Mouse (Mus musculus) G1E (cell line): ENCODE results near the gene Itga9. TPM values are rescaled to one million over a fixed set of nuclear protein-coding genes. Genes with fewer than 3 reads are reported as not detected.

Experiments
- ATAC-seq: 2 replicates; pipeline ENCODE4 v1.8.0; 2016; ENCODE audit warnings: mild to moderate bottlenecking; ENCODE audit not compliant: insufficient number of reproducible peaks, poor library complexity, low FRiP score, severe bottlenecking; ENCODE audit errors: extremely low read depth
- DNase-seq: peaks from one replicate; pipeline ENCODE4 v3.0.0; 2012; ENCODE audit warnings: low spot score
- H3K27me3 ChIP-seq: 2 replicates; pipeline ENCODE4 v1.6.1; 2012; ENCODE audit warnings: mild to moderate bottlenecking, low read length, inconsistent platforms; ENCODE audit not compliant: insufficient read depth
- H3K36me3 ChIP-seq: replicated peaks from 2 replicates; pipeline ENCODE3; 2012; ENCODE audit warnings: mild to moderate bottlenecking, inconsistent platforms
- H3K4me1 ChIP-seq: 2 replicates; pipeline ENCODE4 v1.6.1; 2012; ENCODE audit warnings: low read depth, low read length, inconsistent platforms, mixed read lengths; ENCODE audit not compliant: insufficient read depth
- H3K4me3 ChIP-seq: 2 replicates; pipeline ENCODE4 v1.5.1; 2012; ENCODE audit warnings: low read depth, mild to moderate bottlenecking, inconsistent platforms, low read length, moderate library complexity, mixed read lengths
- H3K9me3 ChIP-seq: replicated peaks from 2 replicates; pipeline ENCODE4 v1.6.1; 2012; ENCODE audit warnings: inconsistent platforms
- CTCF ChIP-seq: IDR thresholded peaks from 2 replicates; pipeline ENCODE4 v1.5.1; 2012; ENCODE audit warnings: low read depth, low read length, inconsistent platforms, mixed read lengths
- GATA1 ChIP-seq: IDR thresholded peaks from 2 replicates; pipeline ENCODE4 v1.6.1; 2012; ENCODE audit warnings: borderline replicate concordance, low read length, inconsistent platforms, mixed read lengths
- GATA2 ChIP-seq: IDR thresholded peaks from 2 replicates; pipeline ENCODE4 v1.6.1; 2012; ENCODE audit warnings: low read depth, low read length, inconsistent platforms, borderline replicate concordance
- POLR2AphosphoS5 ChIP-seq: IDR thresholded peaks from 2 replicates; pipeline ENCODE4 v1.6.1; 2012; ENCODE audit warnings: low read depth, low read length, inconsistent platforms; ENCODE audit not compliant: insufficient replicate concordance
- TAL1 ChIP-seq: conservative IDR thresholded peaks from 2 replicates; pipeline ENCODE4 v1.6.1; 2012; ENCODE audit warnings: low read depth, low read length, inconsistent platforms, mixed read lengths
- polyA plus RNA-seq: library from polyadenylated mRNA; stranded (reverse); fragments of >175 nt; gene quantifications from 2 replicates; pipeline ENCODE4 v1.2.3, GENCODE M21; 2012
- total RNA-seq, 2 experiments: library from RNA; stranded (forward) in 1 of 2; stranded (reverse) in 1 of 2; fragments of 200-1000 nt in 1 of 2; fragments of >200 nt in 1 of 2; fragmentation: Nextera tagmentation in 1 of 2; gene quantifications; 2 replicates each; pipeline ENCODE4 v1.2.3; 2014 to 2017

Gene Itga9
- total and polyA plus RNA-seq, 3 experiments, result 0.11 TPM; not detected in 2

GRCm38 (mm10) chr9:118940591-118941207 lies 334.2 kb downstream of the Itga9 start:
- peaks cover 63% of the 10 kb centered on the region for H3K9me3 ChIP-seq
- H3K27me3 ChIP-seq, result no peaks in the 10 kb centered on the region
- DNase-seq, result no peak
- ATAC-seq, result no peak
- no peaks in the 10 kb centered on the region for H3K4me1 ChIP-seq
- no peak overlapping the region for H3K4me3 ChIP-seq
- H3K36me3 ChIP-seq, result no peaks in the 10 kb centered on the region
- TF ChIP-seq GATA2 (no peak), CTCF (no peak), GATA1 (no peak), TAL1 (no peak), POLR2AphosphoS5 (no peak)

DNA sequence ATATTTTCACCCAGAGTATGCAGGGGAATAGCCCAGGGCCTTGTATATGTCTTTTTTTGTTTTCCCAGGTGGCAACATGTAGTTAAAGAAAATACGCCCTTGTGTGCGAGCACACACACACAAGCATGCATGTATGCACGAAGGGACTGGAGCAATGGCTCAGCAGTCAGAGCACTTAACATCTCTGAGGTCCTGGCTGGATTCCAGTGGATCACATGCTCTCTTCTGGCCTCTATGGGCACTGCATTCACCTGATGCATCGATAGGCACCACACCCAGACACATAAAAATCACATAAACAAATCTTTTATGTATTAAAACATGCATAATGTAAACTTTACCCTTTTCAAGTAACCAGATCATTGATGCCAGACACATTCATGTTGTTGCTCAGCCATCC lies 335.5 kb downstream of the Itga9 start:
- H3K4me3 ChIP-seq, result no peak overlapping the region
- peaks cover 56% of the 10 kb centered on the region for H3K9me3 ChIP-seq
- no peaks in the 10 kb centered on the region for H3K27me3 ChIP-seq
- H3K4me1 ChIP-seq, result no peaks in the 10 kb centered on the region
- no peak for TF ChIP-seq POLR2AphosphoS5
- TF ChIP-seq CTCF, result no peak
- TF ChIP-seq GATA2, result no peak
- TF ChIP-seq TAL1, result no peak
- TF ChIP-seq GATA1, result no peak
- ATAC-seq (no peak), DNase-seq (no peak)
- no peaks in the 10 kb centered on the region for H3K36me3 ChIP-seq

DNA sequence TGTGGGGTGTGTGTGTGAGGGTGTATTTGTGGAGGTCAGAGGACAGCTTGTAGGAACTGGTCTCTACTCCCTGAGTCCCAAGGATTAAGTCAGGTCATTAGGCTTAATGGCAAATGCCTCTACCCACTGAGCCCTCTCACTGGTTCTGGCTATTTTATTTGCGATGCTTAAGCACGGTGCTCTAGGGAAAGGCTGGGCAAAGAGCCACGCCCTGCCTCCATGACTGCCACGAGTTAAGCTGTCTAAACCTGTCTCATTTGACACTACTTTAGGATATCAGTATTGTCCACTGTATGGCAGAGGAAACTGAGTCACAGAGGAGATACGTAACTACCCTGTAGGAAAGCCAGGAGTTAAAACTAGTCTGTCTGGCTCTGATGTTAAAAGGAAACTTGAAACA lies 337.5 kb downstream of the Itga9 start:
- no peaks in the 10 kb centered on the region for H3K4me1 ChIP-seq
- TF ChIP-seq GATA1, result no peak
- TF ChIP-seq POLR2AphosphoS5, result no peak
- no peak for TF ChIP-seq CTCF
- TF ChIP-seq GATA2, result no peak
- TF ChIP-seq TAL1, result no peak
- no peak for ATAC-seq
- no peaks in the 10 kb centered on the region for H3K27me3 ChIP-seq
- H3K9me3 ChIP-seq, result peaks cover 56% of the 10 kb centered on the region
- H3K36me3 ChIP-seq, result no peaks in the 10 kb centered on the region
- no peak for DNase-seq
- no peak overlapping the region for H3K4me3 ChIP-seq

DNA sequence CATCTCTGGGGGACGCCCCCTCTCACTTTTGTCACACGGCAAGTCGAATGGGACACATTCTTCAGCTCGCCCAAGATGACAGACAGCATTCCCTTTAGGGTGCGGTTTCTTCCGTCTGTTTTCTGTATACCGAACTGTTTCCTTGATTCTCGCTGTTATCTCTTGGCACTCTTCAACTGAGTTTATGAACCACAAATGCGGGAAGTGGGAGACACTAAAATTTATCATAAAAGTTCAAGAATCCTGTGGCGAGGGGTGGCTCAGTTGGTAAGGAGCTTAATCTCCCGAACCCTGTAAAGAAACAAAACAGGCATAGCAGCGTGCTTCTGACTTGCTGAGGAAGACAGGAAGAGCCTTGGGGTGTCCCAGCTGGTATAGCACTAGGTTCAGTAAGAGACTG lies 337.9 kb downstream of the Itga9 start:
- Histone ChIP-seq H3K4me3 (no peak overlapping the region), H3K4me1 (no peaks in the 10 kb centered on the region), H3K36me3 (no peaks in the 10 kb centered on the region), H3K9me3 (peaks cover 57% of the 10 kb centered on the region), H3K27me3 (no peaks in the 10 kb centered on the region)
- no peak for ATAC-seq
- DNase-seq, result no peak
- TF ChIP-seq TAL1 (no peak), GATA1 (no peak), POLR2AphosphoS5 (no peak), CTCF (no peak), GATA2 (no peak)

- Histone ChIP-seq H3K4me1 (no peaks in the 10 kb centered on the region), H3K9me3 (peaks cover 74% of the 10 kb centered on the region), H3K36me3 (no peaks in the 10 kb centered on the region), H3K27me3 (no peaks in the 10 kb centered on the region), H3K4me3 (no peak overlapping the region)
- ATAC-seq, result no peak
- no peak for TF ChIP-seq GATA2
- TF ChIP-seq GATA1, result no peak
- DNase-seq, result no peak
Observed at GRCm38 (mm10) chr9:118948486-118948885, 342.0 kb downstream of the Itga9 start.

- Histone ChIP-seq H3K4me1 (no peaks in the 10 kb centered on the region), H3K9me3 (peaks cover 74% of the 10 kb centered on the region), H3K27me3 (no peaks in the 10 kb centered on the region), H3K36me3 (no peaks in the 10 kb centered on the region), H3K4me3 (no peak overlapping the region)
- no peak for TF ChIP-seq GATA2
- TF ChIP-seq GATA1, result no peak
- TF ChIP-seq TAL1, result no peak
- no peak for TF ChIP-seq CTCF
- TF ChIP-seq POLR2AphosphoS5, result no peak
- no peak for ATAC-seq
- DNase-seq, result no peak
Observed at GRCm38 (mm10) chr9:118949124-118949523, 342.6 kb downstream of the Itga9 start.

DNA sequence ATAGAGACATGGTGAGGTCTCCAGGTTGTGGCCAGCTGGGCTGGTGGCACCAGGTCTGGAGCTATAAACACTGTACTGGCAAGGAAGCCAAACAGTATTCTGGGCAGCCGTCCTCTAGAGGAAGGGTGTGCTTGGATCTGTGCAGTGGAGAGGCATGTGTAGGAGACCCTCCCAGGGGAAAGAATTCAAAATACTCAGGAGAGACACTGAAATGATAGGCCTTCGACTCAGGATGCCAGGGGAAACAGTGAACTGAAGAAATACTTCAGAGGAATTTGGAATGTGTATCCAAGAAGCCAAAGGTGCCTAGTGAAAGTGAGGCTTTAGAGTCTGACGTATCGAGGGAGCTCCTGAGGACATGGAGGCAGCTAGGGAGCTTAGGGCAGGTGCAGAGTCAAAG lies 343.2 kb downstream of the Itga9 start:
- H3K36me3 ChIP-seq, result no peaks in the 10 kb centered on the region
- no peaks in the 10 kb centered on the region for H3K4me1 ChIP-seq
- H3K9me3 ChIP-seq, result peaks cover 74% of the 10 kb centered on the region
- no peak overlapping the region for H3K4me3 ChIP-seq
- ATAC-seq (no peak), DNase-seq (no peak)
- H3K27me3 ChIP-seq, result no peaks in the 10 kb centered on the region
- TF ChIP-seq TAL1, result no peak
- TF ChIP-seq GATA2, result no peak
- TF ChIP-seq CTCF, result no peak
- TF ChIP-seq POLR2AphosphoS5, result no peak
- no peak for TF ChIP-seq GATA1
